Mouse (Mus musculus) G1E (cell line): ENCODE data around the gene Nectin2.

Experiments used
- CTCF ChIP-seq: IDR thresholded peaks from 2 replicates; pipeline ENCODE4 v1.5.1; 2012; ENCODE audit warnings: low read depth, low read length, inconsistent platforms, mixed read lengths
- GATA1 ChIP-seq: IDR thresholded peaks from 2 replicates; pipeline ENCODE4 v1.6.1; 2012; ENCODE audit warnings: borderline replicate concordance, low read length, inconsistent platforms, mixed read lengths
- POLR2AphosphoS5 ChIP-seq: IDR thresholded peaks from 2 replicates; pipeline ENCODE4 v1.6.1; 2012; ENCODE audit warnings: low read depth, low read length, inconsistent platforms; ENCODE audit not compliant: insufficient replicate concordance

DNA sequence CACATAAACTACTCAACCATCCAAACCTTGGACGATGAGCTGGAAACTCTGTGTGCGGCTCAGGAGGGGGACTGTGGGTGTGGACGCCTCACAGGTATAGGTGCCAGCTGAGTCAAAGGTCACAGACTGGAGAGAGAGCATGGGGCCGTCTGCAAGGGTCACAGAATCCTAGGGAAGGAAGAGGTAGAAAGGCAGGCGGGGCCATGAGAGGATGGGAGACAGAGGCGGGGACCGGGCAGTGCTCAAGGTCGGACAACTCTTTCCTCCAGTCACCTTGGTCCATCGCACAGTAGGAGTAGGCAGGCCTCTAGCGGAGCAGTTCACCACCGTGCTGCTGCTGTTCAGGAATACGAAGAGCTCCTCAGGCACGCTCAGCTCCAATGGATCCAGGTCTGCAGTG, 9.7 kb upstream of the Nectin2 start:
- no peak for TF ChIP-seq CTCF
- TF ChIP-seq GATA1: no peak
- no peak for TF ChIP-seq POLR2AphosphoS5
